Mouse (Mus musculus) ES-CJ7 (cell line): Measurements from ENCODE around the gene Btbd35f25.
"Not testable (repeated sequence)": the region's sequence is repeated elsewhere in the genome, so short reads cannot be mapped to it uniquely, and the experiment has no call there.

Experiments
- DNase-seq: peaks from one replicate; pipeline ENCODE4 v3.0.0; 2011; ENCODE audit warnings: low read depth, low spot score

Btbd35f25 gene

DNA sequence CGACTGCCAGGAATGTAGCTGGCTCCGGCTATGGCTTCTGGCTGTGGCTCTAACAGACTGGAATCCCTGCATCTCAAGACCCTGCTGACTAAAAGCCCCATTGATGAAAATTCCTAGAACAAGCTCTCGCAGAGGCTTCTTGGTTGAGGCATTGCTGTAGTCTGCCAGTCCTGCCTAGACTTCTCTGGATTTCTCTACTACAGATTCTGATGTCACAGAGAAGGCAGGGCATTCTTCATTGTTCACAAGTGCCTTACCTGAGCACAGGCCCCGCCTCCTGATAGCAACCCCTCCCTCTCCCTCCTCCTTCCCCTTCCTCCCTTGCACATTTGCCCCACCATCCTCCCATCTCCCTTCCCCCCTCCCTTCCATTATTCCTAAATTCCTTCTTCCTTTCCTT is at the start of gene Btbd35f25:
Btbd35f25 (minus strand) TSS at position 101 of the 400 bp plus-strand sequence.
- not testable (repeated sequence) for DNase-seq

- no peak for DNase-seq
Observed at GRCm38 (mm10) chrX:31766255-31766654, 49.3 kb upstream of the Btbd35f25 start.

DNA sequence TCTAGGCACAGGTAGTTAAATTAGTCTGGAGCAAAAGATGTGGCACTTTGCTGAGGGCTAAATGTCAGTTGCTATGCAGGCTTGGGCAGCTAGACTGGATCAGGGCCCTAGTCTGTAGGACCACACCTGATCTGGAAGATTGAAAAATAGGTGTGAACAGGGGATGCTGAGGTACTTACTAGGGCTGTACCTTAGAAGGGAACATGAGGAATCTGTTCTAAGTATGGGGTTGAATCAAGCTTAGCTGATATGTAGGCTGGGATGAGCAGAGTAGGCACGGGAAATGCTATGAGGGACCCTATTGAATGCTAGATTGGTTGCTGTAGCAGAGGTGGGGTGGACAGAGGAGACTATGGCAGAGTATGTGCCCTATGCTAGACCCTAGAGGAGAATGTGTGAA is 47.0 kb upstream of the Btbd35f25 start:
- no peak for DNase-seq

DNA sequence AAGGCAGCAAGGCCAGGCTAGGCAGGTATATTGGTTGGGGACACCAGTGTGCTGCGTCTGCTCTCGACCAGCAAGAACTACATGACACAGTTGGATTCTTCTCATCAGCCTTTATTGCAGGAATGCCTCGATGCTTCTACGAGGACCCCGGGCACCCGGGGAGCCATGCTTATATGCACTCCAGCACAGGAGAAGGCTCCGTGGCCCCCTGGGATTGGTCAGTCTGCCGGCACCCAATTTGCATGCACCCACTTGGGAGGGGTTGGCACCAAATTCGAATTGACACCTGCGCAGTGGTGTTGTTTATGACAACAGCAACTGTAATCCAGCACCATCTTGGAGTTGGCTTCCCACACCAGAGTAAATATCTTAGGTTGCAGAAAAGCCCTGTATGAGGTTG is 28.1 kb upstream of the Btbd35f25 start:
- DNase-seq = no peak

DNA sequence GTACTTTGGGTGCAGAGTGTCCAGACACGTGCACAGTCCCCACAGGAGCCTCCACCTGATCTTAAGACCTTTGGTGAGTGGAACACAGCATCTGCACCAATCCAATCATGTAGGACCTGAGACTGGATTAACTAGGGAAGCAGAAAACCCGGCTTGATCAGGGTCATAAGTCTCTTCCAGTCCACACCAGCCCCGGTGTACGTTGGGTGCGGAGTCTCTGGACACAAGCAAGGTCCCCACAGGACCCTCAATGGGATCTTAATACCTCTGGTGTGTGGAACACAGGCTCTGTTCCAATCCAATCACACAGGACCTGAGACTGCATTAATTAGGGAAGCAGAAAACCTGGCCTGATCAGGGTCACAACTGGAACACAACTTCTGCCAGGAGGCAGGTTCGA is 20.0 kb upstream of the Btbd35f25 start:
- no peak for DNase-seq
